Mouse (Mus musculus) myocyte (in vitro differentiated cells): ENCODE data around the gene Gatb.

ENCODE experiments used
- CEBPB ChIP-seq: IDR thresholded peaks from 2 replicates; pipeline ENCODE4 v1.6.1; 2011; ENCODE audit warnings: mild to moderate bottlenecking, moderate library complexity; ENCODE audit not compliant: poor library complexity, insufficient read depth, severe bottlenecking
- E2F4 ChIP-seq: IDR thresholded peaks from one replicate; pipeline ENCODE4 v1.6.1; 2011; ENCODE audit warnings: mild to moderate bottlenecking, control low read depth, moderate library complexity; ENCODE audit not compliant: insufficient read depth
- MAX ChIP-seq: IDR thresholded peaks from one replicate; pipeline ENCODE4 v1.6.1; 2011; ENCODE audit warnings: low read depth, mild to moderate bottlenecking, control low read depth
- MYOD1 ChIP-seq, 3 experiments: IDR thresholded peaks; one replicate each; pipeline ENCODE4 v1.6.1; 2011; ENCODE audit warnings: control low read depth in 2 of 3, low read depth in 2 of 3, mild to moderate bottlenecking in 2 of 3, moderate library complexity in 1 of 3; ENCODE audit not compliant: insufficient read length in 2 of 3, control insufficient read depth in 1 of 3
- MYOG ChIP-seq, 3 experiments: IDR thresholded peaks; one replicate each; pipeline ENCODE4 v1.6.1; 2011; ENCODE audit warnings: control low read depth in 2 of 3, low read depth in 2 of 3, mild to moderate bottlenecking in 2 of 3; ENCODE audit not compliant: insufficient read length in 2 of 3, control insufficient read depth in 1 of 3, insufficient read depth in 1 of 3
- POLR2A ChIP-seq: IDR thresholded peaks from one replicate; pipeline ENCODE4 v1.6.1; 2011; ENCODE audit warnings: low read depth, mild to moderate bottlenecking, control low read depth, moderate library complexity; ENCODE audit not compliant: insufficient read length
- POLR2AphosphoS2 ChIP-seq: IDR thresholded peaks from one replicate; pipeline ENCODE4 v1.6.1; 2011; ENCODE audit warnings: low read depth, control low read depth; ENCODE audit not compliant: insufficient read length
- REST ChIP-seq: IDR thresholded peaks from one replicate; pipeline ENCODE4 v1.6.1; 2011; ENCODE audit warnings: mild to moderate bottlenecking, control low read depth, moderate library complexity; ENCODE audit not compliant: insufficient read depth, insufficient read length
- SRF ChIP-seq: IDR thresholded peaks from one replicate; pipeline ENCODE4 v1.6.1; 2011; ENCODE audit warnings: low read depth; ENCODE audit not compliant: control insufficient read depth, insufficient read length
- TCF12 ChIP-seq: IDR thresholded peaks from one replicate; pipeline ENCODE4 v1.6.1; 2011; ENCODE audit warnings: mild to moderate bottlenecking, control low read depth; ENCODE audit not compliant: poor library complexity, insufficient read depth, severe bottlenecking
- TCF3 ChIP-seq: IDR thresholded peaks from one replicate; pipeline ENCODE4 v1.6.1; 2011; ENCODE audit warnings: low read depth, control low read depth; ENCODE audit not compliant: insufficient read length
- USF1 ChIP-seq: IDR thresholded peaks from one replicate; pipeline ENCODE4 v1.6.1; 2011; ENCODE audit warnings: low read depth, mild to moderate bottlenecking, control low read depth, moderate library complexity

GRCm38 (mm10) chr3:85667683-85668082 lies 93.8 kb downstream of the Gatb start:
- TF ChIP-seq E2F4 (no peak), POLR2A (no peak), USF1 (no peak), POLR2AphosphoS2 (no peak), TCF12 (no peak), MYOG (IDR thresholded peaks at IDR 0.05; ENCODE audit: control insufficient read depth in 1 of 3, insufficient read depth in 1 of 3, insufficient read length in 2 of 3, low read depth in 2 of 3) (no peak), SRF (no peak), CEBPB (no peak), TCF3 (no peak), MAX (no peak), MYOD1 (IDR thresholded peaks at IDR 0.05; ENCODE audit: control insufficient read depth in 1 of 3, insufficient read length in 2 of 3, low read depth in 2 of 3) (no peak), REST (no peak)
